Mouse (Mus musculus): ENCODE results near the gene Gm17651. TPM values are rescaled to one million over a fixed set of nuclear protein-coding genes. Genes with fewer than 3 reads are reported as not detected.

Gene Gm17651
- total RNA-seq (2015; ENCODE audit: low replicate concordance) (not detected in 2 replicates), total RNA-seq (2017; ENCODE audit: low replicate concordance) (not detected in 2 replicates)

DNA sequence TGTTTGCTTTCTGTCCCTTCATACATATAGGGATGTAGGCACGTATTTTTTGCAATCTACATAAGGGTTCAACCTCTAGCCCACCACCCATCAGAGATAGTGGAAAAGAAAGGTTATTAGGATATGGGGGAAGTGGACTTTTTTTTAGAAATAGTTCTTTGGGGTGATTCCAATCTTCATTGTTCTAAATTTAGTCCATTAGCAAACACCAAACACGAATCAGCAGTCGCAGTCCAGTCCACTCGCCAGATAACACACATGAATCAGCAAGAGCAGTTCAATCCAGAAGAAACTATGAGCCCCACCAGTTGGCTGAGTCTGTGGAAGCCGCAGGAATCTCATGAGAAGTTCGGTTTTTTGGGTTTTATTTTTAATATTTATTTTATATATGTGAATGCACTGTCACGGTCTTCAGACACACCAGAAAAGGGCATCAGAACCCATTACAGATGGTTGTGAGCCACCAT lies at the start of gene Gm17651:
TSS of gene Gm17651 (minus strand) at position 51 of the 467 bp plus-strand sequence.
- no peak for ATAC-seq (replicated peaks; ENCODE audit: low FRiP score, poor library complexity, severe bottlenecking)

DNA sequence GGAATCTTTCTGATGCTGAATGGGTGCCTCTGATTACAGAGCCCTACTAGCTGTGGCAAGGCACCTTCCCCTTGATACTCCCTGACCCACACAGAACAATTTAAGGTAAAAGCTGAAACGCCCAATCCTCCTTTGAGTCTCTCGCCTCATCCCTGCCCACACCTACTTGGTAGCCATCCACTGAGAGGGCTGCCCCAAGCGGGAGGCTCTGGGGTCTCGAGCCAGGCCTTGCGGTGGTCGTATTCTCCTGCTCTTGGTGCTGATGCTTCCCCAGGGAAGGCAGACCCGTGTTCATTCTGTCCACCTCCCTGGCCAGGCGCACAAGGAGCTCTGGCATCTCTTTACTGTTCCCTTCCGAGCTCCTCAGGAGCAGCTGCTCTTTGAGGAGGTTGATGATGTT lies 44.6 kb upstream of the Gm17651 start:
- no peak for ATAC-seq (replicated peaks; ENCODE audit: low FRiP score, poor library complexity, severe bottlenecking)

GRCm38 (mm10) chr3:97715922-97716321 lies 41.4 kb upstream of the Gm17651 start:
- no peak for ATAC-seq (replicated peaks; ENCODE audit: low FRiP score, poor library complexity, severe bottlenecking)

DNA sequence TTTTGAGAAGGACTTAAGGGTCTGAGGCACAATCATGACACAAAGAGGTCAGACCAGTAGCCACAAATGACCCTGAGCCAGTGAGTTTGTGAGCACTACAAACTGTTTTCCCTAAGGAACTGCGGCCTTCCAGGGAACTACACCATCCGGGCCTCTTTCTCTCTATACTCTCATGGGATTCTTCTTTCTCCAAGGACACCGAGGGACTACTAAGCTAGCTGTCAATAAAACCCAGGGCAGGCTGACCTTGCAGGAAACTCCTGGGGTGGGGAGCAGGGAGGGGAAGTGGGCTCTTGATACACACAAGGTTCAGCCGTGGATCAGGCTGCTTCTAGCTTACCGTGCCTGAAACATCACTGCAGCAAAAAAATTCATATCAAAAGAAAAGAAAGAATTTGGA lies 36.4 kb upstream of the Gm17651 start:
- ATAC-seq (replicated peaks; ENCODE audit: low FRiP score, poor library complexity, severe bottlenecking): no peak

DNA sequence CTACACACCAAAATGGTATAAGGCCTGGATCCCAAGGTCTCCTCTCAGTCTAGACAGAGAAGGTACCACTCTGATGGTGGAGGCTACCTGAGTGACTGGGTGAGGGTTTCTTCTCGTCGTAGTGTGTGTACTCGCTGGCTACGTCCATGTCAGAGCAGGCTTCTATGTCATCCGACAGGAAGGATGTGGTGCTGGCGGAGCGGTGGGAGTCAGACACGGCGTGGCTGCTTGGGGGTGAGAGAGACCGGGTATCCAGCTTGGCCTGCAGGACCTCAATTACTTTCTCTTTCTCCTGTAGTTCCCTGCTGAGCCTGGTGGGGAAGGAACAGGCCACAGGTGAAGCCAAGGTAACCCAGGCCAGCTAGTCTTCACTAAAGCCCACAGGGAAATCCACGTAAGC lies 35.6 kb upstream of the Gm17651 start:
- ATAC-seq (replicated peaks; ENCODE audit: low FRiP score, poor library complexity, severe bottlenecking): no peak

DNA sequence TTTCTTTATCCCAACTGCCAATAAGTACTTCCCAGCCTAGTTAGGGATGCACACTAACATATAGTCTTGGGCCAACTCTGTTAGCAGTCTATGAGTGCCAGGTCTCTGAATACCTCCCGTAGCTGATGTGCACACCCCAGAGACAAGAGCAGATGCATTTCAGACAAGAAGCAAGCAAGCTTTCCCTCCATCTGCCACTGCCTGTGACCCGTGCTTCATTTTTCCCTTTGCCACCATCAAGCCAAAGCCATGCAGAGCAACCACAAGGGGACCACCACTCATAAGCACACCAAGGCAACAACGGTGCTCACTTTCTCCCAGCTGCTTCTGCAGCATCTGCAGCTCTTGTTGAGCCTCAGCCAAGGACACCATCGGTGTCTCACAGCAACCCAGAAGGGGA lies 32.1 kb upstream of the Gm17651 start:
- ATAC-seq (replicated peaks; ENCODE audit: low FRiP score, poor library complexity, severe bottlenecking): no peak

- ATAC-seq (replicated peaks; ENCODE audit: low FRiP score, poor library complexity, severe bottlenecking): no peak
Measured at GRCm38 (mm10) chr3:97705508-97705907, 31.0 kb upstream of the Gm17651 start.

GRCm38 (mm10) chr3:97702448-97703080 lies 28.1 kb upstream of the Gm17651 start:
- ATAC-seq (replicated peaks; ENCODE audit: low FRiP score, poor library complexity, severe bottlenecking): no peak

- no peak for ATAC-seq (replicated peaks; ENCODE audit: low FRiP score, poor library complexity, severe bottlenecking)
Measured at GRCm38 (mm10) chr3:97701198-97701597, 26.7 kb upstream of the Gm17651 start.

- ATAC-seq (replicated peaks; ENCODE audit: low FRiP score, poor library complexity, severe bottlenecking): no peak
Measured at GRCm38 (mm10) chr3:97699061-97699460, 24.6 kb upstream of the Gm17651 start.

DNA sequence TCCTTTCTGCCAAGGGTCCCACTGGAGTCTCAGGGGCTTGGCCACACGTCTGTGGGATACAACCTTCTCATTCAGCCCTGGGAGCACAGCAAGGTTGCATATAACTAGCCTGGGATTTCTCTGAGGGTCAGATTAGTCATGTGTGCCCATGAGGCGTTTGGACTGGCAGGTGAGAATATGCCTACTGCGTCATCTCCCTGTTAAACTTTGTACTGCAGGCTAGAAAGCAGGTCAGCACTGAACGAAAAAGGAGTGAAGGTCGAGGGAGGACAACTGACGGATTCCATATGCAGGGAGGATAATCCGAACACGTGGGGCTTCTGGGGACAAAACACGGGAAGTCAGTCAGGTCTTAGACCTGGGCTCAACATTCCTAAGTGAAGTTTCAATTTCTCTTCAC lies 22.8 kb upstream of the Gm17651 start:
- no peak for ATAC-seq (replicated peaks; ENCODE audit: low FRiP score, poor library complexity, severe bottlenecking)

DNA sequence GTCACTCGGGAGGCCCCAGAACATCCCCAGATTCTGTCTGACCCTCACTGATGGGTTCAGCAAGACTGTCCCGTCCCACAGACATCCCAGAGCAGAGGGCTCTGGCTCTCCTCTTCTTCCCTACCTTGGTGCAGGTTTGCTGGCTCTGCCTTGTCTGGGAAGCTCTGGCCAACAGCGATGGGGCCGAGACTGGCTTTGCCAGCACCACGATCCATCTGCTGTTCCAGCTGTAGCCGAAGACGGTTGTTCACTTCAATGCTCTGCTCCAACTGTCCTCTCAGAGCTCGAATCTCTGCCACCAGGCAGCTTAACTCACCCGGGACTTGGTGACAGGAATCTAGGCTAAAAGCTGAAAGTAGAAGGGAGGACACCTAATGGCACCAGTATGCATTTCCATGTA lies 22.4 kb upstream of the Gm17651 start:
- no peak for ATAC-seq (replicated peaks; ENCODE audit: low FRiP score, poor library complexity, severe bottlenecking)

DNA sequence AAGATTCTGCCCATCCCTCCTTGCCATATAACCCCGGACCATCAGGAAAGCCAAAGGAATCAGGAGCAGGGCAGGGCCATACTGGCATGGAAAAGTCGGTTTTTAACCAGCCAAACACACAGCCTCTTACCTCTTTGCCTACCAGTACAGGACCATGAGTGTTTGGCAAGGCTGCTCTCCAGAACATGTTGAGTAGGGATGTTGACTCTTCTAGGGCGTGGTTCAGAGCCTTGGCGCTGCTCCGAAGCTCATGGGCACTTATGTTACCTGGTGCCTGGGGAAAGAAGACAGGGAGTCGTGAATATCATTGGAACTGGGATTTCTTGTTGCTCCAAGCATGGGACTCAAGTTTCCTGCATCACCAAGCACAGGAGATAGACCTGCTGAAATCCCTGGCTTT lies 19.3 kb upstream of the Gm17651 start:
- ATAC-seq (replicated peaks; ENCODE audit: low FRiP score, poor library complexity, severe bottlenecking): no peak

DNA sequence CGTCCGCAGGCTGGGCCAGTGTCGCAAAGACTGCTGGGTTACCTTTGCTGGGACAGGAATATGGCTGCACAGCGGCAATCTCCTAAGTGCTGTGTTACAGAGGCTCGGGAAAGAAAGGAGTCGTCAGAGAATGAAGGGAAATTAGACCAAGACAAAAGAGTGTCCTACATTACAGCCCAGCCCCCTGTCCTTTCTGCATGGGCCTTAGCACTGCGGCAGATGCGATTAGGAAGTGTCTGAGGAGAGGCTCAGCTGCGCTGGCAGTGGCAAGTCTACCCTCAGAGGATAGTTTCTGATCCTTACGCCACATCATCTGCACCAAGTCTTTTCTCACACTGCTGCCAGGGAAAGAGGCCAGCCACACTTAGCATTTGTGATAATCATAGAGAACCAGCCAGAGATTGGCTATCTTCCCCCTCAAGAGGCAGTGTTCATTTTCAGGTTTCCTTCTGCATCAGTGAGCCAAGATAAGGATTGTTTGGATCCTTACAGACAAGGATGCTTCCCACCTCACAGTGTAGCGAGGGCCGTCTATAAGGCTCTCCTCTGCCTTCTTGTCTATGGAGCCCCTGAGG lies 17.0 kb upstream of the Gm17651 start:
- no peak for ATAC-seq (replicated peaks; ENCODE audit: low FRiP score, poor library complexity, severe bottlenecking)

- no peak for ATAC-seq (replicated peaks; ENCODE audit: low FRiP score, poor library complexity, severe bottlenecking)
Measured at GRCm38 (mm10) chr3:97690590-97690989, 16.1 kb upstream of the Gm17651 start.

DNA sequence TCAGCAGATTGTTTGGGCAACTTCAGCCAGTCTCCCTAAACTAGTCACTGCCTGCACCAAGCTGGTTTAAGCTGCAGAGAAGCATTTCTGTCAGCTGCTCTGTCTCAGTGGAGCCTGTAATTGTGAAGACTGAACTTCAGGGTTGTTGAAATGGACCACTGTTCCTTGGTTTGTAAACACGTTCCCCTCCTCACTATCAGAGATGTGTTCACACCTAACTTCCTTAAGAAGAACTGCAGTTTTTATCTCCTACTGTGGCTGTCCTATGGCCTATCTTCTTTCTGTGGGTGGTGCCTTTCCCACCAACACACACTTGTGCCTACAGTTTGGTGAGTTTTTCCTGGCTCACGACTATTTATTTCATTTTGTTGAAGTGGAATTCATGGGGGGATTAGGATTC lies 14.8 kb upstream of the Gm17651 start:
- no peak for ATAC-seq (replicated peaks; ENCODE audit: low FRiP score, poor library complexity, severe bottlenecking)

GRCm38 (mm10) chr3:97686372-97687117 lies 12.1 kb upstream of the Gm17651 start:
- ATAC-seq (replicated peaks; ENCODE audit: low FRiP score, poor library complexity, severe bottlenecking): no peak

DNA sequence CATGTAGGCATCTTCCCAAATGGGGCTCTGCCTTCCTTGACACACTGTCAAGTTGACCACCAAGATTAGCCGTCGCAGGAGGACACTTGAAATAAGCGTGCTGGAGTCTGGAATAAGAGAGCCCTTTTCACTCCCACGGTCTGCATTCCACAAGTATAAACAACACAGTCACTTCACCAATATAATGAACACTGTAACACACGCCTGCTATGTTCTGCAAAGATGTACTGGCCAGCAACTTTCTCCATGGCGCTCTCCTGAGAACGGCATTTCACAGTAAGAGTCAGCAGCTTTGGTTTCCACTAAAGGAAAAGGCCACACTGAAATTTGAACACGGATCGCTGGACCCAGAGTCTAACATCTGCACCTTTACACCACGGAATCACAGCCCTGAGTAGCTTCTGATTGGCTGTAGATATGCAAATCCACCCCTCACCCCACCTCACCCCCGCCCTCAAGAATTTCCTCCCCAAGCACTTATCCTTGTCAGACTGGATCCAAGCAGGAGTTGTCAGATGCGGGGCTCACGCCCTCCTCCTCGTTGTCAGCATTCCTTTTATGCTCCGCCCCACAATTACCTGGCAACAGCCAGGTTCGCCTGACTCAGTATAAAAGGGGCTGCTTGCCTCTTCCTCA lies 9.2 kb upstream of the Gm17651 start:
- no peak for ATAC-seq (replicated peaks; ENCODE audit: low FRiP score, poor library complexity, severe bottlenecking)

- no peak for ATAC-seq (replicated peaks; ENCODE audit: low FRiP score, poor library complexity, severe bottlenecking)
Measured at GRCm38 (mm10) chr3:97682576-97682975, 8.1 kb upstream of the Gm17651 start.

DNA sequence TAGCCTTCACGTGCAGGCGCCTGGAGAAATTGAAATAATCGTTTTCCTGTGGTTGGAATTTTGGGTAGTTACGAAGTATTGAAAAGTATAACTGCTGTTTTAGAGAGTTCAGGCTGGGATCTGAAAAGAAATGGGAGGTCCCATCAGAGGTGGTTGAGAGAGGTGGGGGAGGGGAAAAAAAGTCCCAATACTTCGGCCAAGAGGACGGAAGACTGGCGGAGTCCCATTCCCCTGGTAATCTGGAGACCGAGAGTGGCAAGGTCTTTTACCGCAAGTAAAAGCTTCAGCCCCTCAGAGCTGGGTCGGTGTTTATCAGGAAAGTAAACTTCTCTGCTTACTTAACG lies 7.6 kb upstream of the Gm17651 start:
- no peak for ATAC-seq (replicated peaks; ENCODE audit: low FRiP score, poor library complexity, severe bottlenecking)

Measured in erythroblast, adult 5-6 weeks (primary cell).